Mouse (Mus musculus): Measurements from ENCODE around the gene Tbx6. TPM values are rescaled to one million over a fixed set of nuclear protein-coding genes. Genes with fewer than 3 reads are reported as not detected.
A peak's percentile ranks its signal among the peaks of the same experiment; 100 is the strongest.

Tbx6 gene
- total RNA-seq, 2 experiments from 2014 or later: 0.44 to 1.1 TPM

DNA sequence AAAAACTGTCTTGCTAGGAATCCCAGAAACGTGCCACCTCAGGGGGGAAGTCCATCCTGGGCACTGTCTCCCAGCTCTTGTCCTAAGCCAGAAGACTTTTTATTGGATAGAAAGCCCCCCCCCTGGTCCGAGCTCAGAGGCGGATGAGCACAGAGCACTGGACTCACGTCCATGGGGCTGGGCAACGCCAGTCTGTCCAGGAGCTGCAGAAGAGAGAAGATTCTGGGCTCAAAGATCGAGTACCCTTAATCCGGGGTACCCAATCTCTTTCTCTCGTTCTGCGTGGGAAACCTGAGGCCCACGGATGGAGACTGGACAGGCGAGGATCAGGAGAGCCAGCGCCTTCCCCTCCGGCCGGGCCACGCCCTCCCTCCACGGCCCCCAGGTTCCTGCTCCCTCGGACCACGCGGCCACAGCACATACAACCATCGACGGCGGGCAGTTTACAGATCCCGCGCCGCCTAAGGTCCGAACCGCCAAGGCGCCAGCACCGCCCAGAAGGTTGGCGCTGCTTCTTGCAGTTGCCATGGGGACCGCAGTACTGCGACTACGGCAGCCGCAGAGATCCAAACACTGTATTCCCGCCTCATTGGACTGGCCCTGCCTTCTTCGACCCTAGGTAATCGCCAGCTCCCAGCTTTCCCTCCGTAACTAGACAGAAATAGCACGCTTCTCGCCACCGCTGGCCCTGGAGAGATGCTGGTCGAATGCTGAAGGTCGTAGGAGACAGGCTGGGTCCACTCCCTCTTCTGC lies 27.6 kb downstream of the Tbx6 start:
- DNase-seq (ENCODE audit: low spot score in 2 of 2): peak; percentile 68 to 88

DNA sequence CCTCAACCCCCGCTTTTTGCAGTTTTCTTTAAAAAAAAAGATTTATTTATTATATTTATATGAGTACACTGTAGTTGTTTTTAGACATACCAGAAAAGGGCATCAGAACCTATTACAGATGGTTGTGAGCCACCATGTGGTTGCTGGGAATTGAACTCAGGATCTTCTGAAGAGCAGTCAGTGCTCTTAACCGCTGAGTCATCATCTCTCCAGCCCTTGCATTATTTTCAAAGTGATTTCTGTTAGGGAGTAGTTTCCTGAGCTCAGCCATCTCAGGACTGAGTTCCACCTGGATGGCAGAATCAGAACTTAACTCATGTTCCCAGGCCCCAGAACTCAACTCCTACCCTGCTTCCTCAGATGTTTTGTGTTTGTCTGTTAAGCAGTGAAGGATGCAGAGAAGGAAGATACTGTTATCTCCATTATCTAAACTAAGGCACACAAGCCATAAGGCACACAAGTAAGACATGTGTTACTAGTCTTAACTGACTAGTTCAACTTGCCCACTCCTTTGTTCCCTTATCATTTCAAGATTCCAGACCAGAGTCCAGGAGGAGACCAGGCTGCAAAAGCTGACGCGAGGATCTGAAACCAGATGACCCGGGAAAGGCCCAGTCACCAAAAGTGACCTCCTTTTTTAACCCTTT lies 28.6 kb downstream of the Tbx6 start:
- no peak for DNase-seq (ENCODE audit: low spot score in 2 of 2)

DNA sequence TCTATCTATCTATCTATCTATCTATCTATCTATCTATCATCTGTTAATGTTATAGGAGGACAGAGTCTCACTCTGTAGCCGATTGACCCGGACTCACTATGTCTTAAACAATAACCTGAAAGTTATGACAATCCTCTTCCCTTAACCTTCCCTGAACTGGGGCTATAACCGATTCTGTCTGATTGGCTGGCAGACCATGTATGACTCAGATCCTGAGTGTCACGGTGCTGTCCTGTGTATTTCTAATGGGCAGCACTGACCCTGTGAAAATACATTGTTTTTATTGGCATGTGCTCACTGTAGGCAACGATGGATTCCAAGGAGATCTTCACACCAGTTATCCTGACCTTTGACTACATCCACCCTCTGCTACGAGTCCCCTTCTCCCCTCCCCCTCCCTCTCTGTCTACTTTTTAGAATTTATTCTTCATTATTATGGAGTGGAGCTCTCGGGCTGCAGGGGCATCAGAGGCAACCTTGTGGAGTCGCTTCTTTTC lies 34.5 kb downstream of the Tbx6 start:
- DNase-seq (ENCODE audit: low spot score in 2 of 2): no peak

DNA sequence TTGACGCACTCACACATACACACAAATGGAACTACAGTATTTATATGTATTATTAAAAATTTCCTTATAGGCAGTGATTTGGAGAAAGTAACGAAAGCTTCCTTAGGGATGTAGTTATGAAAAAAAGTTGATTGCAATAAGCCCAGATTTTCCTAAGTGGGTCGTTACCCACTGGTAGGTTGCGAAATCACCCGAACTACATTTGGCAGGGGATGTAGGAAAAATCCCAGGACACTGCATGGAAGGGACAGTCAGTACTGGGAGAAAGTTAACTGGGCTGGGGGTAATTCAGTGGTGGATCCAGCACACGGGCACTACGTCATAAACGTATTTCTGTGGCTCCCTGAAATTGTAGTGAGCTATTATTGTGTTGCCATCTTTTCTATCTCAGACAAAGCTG lies 35.2 kb downstream of the Tbx6 start:
- DNase-seq (ENCODE audit: low spot score in 2 of 2): no peak

DNA sequence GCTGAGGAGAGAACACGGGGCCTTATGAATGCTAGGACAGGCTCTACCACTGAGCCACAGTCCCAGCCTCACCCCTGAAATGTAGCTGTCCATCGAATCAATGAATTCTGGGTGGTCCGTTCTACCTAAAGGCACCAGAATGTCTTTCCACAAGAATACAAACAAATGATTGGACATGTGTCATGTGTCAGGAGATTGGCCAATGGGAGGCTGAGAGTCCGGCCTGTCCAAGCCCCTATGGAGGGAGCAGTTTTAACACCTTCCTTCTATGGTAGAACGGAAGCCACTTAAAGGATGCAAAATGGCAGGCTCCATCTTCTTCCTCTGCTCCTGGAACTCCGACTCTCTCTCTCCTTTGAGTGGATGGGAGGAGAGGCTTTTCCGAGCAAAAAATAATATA lies 36.3 kb downstream of the Tbx6 start:
- no peak for DNase-seq (ENCODE audit: low spot score in 2 of 2)

DNA sequence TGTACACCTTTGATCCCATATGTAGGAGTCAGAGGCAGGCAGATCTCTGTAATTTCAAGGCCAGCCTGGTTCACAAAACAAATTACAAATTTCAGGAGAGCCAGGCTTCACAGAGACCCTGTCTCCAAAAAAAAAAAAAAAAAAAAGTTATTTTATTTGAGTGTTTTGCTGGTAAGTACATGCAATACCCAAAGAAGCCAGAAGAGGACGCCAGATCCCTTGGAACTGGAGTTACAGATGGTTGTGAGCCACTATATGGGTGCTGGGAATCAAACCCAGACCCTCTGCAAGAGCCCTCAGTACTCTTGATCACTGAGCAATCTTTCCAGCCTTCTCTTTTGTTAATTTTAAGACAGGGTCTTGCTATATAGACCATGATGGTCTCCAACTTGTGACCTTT lies 37.5 kb downstream of the Tbx6 start:
- no peak for DNase-seq (ENCODE audit: low spot score in 2 of 2)

DNA sequence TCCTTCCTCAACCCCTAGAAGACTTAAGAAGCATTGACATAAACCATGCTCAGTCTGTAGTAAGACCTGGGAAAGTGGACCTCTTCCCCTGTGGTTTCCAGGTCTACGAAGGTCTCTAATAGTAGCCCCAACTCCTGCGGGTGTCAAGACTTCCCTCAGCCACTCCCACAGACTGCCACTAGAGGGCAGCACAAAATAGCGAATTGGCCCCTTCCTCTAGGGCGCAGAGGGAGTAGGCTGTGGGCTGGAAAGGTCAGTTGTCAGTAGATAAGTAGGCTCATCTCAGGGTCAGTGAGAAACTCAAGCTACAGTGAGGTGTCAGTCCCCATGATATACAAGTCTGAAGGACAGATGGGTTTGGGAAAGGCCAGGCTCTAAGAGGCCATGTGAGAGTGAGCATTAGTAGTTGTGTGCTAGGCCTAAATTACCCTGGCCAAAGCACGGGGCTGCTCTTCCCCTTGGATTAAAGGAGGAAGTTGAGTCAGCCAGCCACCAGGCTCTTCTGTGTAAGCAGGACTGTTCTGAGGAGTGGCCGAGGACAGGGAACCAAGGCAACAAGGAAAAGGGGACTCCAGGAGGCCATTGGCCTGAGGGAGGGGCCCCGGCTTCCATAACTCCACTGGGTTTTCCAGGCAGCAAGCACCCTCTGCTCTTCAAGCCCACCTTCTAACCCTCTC lies 40.7 kb downstream of the Tbx6 start:
- peak; percentile 65 to 80 for DNase-seq (ENCODE audit: low spot score in 2 of 2)

DNA sequence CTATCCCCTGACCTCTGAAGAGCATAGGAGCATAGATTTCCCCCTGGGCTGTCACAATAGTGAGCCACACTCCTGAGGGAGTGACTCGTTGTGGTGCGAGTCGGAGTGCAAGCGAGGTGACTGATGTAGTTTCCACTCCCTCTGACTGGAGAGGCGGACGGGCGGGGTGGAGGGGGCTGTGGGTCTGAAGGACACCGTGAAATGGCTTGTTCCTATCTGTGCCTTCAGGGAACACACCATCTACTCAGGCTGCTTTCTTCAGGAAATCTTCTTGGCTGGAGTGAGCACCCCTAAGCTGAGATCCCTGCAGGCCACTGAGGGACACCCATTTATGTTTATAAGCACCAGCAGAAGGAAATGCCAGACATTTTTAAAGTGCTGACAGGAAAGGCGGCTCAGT lies 41.5 kb downstream of the Tbx6 start:
- no peak for DNase-seq (ENCODE audit: low spot score in 2 of 2)

DNA sequence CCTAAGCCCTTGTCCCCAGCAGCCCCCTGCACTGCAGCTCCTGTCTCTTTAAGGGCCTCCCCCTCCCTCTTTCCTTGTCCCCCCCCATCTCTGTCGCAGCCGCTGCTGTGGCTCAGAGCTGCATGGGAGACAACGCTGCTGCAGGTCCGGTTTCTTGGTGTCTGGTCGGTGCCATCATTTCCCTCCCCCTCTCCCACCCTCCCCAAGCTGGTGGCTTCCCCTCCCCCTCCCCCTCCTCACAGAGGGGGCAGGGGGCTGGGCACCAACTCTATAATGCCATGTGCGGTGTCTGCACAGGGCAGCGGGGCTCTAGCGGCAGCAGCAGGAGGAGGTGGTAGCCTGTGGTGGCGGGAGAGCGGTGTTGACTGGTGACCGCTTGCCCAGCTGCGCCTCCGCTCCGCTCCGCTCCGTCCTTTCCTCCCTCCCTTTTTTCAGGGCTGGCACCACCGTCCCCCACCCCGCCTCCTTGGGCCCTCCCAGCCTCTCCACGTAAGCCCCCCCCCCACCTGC lies 42.0 kb downstream of the Tbx6 start:
- no peak for DNase-seq (ENCODE audit: low spot score in 2 of 2)

DNA sequence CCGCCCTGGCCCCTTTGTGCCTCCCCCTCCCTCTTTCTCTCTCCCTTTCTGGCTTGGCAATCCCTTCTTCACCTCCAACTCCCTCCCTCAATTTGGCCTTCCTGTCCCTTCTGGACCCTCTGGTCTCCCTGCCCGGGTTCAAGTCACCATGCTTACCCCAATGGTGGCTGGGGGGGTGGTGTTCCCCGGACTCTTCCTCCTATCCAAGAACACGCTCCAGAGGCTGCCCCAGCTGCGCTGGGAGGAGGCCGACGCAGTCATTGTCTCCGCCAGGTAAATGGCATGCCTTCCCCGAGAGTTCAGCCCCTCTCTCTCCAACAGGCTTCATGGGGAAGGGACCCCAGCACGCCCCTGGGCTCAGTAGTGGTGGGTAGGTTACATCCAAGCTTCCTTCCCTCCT lies 42.7 kb downstream of the Tbx6 start:
- no peak for DNase-seq (ENCODE audit: low spot score in 2 of 2)

DNA sequence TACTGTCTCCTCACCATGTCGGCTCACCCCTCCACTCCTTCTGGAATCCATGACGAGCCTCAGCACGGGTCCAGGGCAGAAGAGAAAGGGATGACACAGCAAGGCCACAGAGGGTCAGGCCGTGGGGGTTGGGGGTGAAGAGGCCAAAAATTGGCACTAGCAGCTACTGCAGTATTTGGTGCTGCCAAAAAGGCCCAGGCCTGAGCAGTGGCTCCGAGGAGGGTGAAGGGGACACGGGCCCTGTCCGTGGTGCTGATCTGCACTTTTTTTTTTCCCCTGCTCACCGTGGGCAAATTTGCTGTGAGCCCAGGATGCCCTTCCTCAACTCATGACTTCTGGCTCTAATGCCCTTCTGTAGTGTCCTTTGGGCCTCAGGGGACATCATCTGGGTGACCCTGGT lies 44.1 kb downstream of the Tbx6 start:
- DNase-seq (ENCODE audit: low spot score in 2 of 2): no peak

DNA sequence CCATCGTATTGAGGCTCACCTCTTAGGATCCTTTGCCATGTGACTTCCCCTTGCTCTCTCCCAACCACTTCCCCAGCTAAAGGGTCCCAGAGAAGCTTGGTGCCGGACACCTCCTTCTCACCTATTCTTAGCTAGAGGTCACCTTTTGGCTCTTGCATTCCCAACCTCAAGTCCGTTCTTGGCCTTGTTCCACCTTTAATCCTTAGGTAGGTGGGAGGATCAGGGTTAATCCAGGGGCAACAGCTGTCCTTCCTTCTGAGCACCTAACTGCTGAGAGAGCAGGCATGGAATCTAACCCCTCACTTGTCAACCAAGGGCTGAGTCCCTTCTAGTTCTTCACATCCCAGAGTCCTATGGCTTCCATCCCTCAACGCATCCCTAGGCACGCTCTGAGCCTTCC lies 44.7 kb downstream of the Tbx6 start:
- DNase-seq (ENCODE audit: low spot score in 2 of 2): no peak

DNA sequence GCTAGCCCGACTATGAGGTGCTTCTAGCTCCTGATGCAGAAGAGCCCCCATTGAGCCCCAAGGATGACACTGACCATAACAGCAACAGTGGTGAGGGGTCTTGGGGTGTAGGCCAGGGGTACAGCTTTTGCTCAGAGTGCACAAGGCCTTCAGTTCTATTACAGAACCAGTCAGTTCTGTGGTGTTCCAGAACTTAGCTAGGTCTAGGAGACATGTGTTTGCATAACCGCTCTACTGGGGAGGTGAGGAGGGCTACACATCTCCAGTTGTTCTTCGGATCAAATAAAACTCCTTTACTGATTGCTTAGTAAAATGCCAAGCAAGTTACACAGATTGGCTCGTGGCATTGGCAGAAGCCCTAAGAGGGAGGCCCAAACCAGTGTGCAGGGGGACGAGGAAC lies 50.3 kb downstream of the Tbx6 start, which contains the start of gene 4930451I11Rik:
TSS of gene 4930451I11Rik (minus strand) at position 101 of the 400 bp plus-strand sequence.
- no peak for DNase-seq (ENCODE audit: low spot score in 2 of 2)

DNA sequence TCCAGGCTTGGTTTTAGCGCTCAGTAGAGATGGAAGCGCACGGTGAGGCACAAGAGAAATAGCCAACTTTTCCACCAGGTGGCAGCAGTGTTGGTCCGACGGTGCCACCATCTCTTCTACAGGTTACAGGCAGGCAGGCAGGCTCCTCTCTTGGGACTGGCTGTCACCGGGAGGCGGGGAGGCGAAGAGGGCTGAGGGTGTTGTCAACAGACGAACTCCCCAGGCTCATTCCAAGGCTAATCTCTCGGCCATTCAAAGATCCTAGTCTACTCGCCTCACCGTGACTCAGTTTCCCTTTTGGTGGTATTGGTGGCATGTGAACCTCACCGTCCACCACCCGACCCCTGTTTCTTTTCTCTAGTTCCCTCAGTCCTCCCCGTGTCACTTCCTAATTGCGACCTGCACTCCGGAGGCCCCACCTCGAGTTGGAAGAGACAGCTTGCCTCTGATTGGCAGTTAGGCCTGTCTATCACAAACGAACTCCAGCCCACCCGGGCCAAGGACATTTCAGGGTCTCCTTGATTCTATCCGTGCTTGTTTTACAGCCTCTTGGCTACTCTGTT lies 50.8 kb downstream of the Tbx6 start:
- peak in 1 of 2 experiments; percentile 64 for DNase-seq (ENCODE audit: low spot score in 2 of 2)

DNA sequence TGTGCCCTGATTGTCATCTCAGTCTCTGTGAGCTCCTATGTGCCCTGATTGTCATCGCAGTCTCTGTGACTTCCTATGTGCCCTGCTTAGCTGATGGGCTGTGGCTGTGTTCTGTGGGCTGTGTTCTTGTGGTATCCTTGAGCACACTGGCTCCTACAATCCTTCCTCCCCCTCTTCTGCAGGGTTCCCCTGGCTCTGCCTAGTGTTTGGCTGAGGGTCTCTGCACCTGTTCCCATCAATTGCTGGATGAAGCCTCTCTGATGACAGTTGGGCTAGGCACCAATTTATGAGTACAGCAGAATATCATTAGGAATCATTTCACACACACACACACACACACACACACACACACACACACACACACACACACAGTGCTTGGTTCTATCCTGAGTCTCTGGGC lies 52.0 kb downstream of the Tbx6 start:
- DNase-seq (ENCODE audit: low spot score in 2 of 2): no peak

Other genes starting within 250 kb of the Tbx6 start
- 100 to 1,000 TPM; 181 to 184 TPM for gene Eif3c, start 215.1 kb upstream of the Tbx6 start, total RNA-seq (2021)
- 1 to 10 TPM in 1 of 2 experiments, under 1 TPM in 1; 0.83 to 1.4 TPM for gene Apobr, start 196.5 kb upstream of the Tbx6 start, total RNA-seq (2021)
- 10 to 100 TPM; 11.8 to 14.1 TPM for gene Cln3, start 195.7 kb upstream of the Tbx6 start, total RNA-seq (2021)
- gene Il27, start 186.5 kb upstream of the Tbx6 start, total RNA-seq (2021): not detected
- 10 to 100 TPM; 18.2 to 21.6 TPM for gene Nupr1, start 150.6 kb upstream of the Tbx6 start, total RNA-seq (2021)
- gene Sgf29, start 132.2 kb upstream of the Tbx6 start, total RNA-seq (2021): 10 to 100 TPM; 27.7 to 31.8 TPM
- gene Sult1a1, start 105.1 kb upstream of the Tbx6 start, total RNA-seq (2021): 10 to 100 TPM; 13.1 to 14.2 TPM
- 10 to 100 TPM; 56.2 to 61.9 TPM for gene Bola2, start 86.1 kb upstream of the Tbx6 start, total RNA-seq (2021)
- 1 to 10 TPM; 7.0 to 7.4 TPM for gene Slx1b, start 85.7 kb upstream of the Tbx6 start, total RNA-seq (2021)
- 10 to 100 TPM; 11.8 to 14.5 TPM for gene Coro1a, start 73.7 kb upstream of the Tbx6 start, total RNA-seq (2021)
- 10 to 100 TPM; 65.0 to 66.7 TPM for gene Mapk3, start 21.9 kb upstream of the Tbx6 start, total RNA-seq (2021)
- 1 to 10 TPM; 4.8 to 5.1 TPM for gene Gdpd3, start 15.1 kb upstream of the Tbx6 start, total RNA-seq (2021)
- gene Ypel3, start 4.5 kb upstream of the Tbx6 start, total RNA-seq (2021): 10 to 100 TPM; 61.7 to 82.5 TPM
- gene Ppp4c, start 11.0 kb downstream of the Tbx6 start, total RNA-seq (2021): 10 to 100 TPM; 74.6 to 74.7 TPM
- gene Fam57b, start 16.2 kb downstream of the Tbx6 start, total RNA-seq (2021): 10 to 100 TPM in 1 of 2 experiments, 1 to 10 TPM in 1; 8.4 to 11.2 TPM
- gene 4930451I11Rik, start 50.2 kb downstream of the Tbx6 start, total RNA-seq (2021): not detected
- under 1 TPM; 0.26 to 0.32 TPM for gene Doc2a, start 65.9 kb downstream of the Tbx6 start, total RNA-seq (2021)
- 10 to 100 TPM; 22.2 to 29.4 TPM for gene Hirip3, start 80.5 kb downstream of the Tbx6 start, total RNA-seq (2021)
- 10 to 100 TPM; 35.9 to 38.7 TPM for gene Ino80e, start 80.9 kb downstream of the Tbx6 start, total RNA-seq (2021)
- 10 to 100 TPM; 61.2 to 67.0 TPM for gene Taok2, start 103.2 kb downstream of the Tbx6 start, total RNA-seq (2021)
- gene Tmem219, start 141.4 kb downstream of the Tbx6 start, total RNA-seq (2021): 10 to 100 TPM; 22.8 to 23.8 TPM
- gene Kctd13, start 147.4 kb downstream of the Tbx6 start, total RNA-seq (2021): 1 to 10 TPM; 6.0 to 7.0 TPM
- under 1 TPM in 1 of 2 experiments, not detected in 1; 0.26 TPM for gene Asphd1, start 168.1 kb downstream of the Tbx6 start, total RNA-seq (2021)
- 1 to 10 TPM; 6.5 to 6.9 TPM for gene Sez6l2, start 169.1 kb downstream of the Tbx6 start, total RNA-seq (2021)
- 10 to 100 TPM; 43.1 to 48.0 TPM for gene Cdipt, start 194.4 kb downstream of the Tbx6 start, total RNA-seq (2021)
- under 1 TPM; 0.49 to 0.76 TPM for gene Cdiptos, start 194.6 kb downstream of the Tbx6 start, total RNA-seq (2021)
- 10 to 100 TPM; 23.2 to 27.1 TPM for gene Mvp, start 233.1 kb downstream of the Tbx6 start, total RNA-seq (2021)
- 1 to 10 TPM; 1.8 to 2.5 TPM for gene Pagr1b, start 235.0 kb downstream of the Tbx6 start, total RNA-seq (2021)
- 10 to 100 TPM in 1 of 2 experiments, 1 to 10 TPM in 1; 9.1 to 14.7 TPM for gene Pagr1a, start 235.9 kb downstream of the Tbx6 start, total RNA-seq (2021)
- 10 to 100 TPM; 26.0 to 26.6 TPM for gene Gm42742, start 239.6 kb downstream of the Tbx6 start, total RNA-seq (2021)
- 1 to 10 TPM; 6.5 to 9.4 TPM for gene Prrt2, start 239.7 kb downstream of the Tbx6 start, total RNA-seq (2021)
- gene Maz, start 245.6 kb downstream of the Tbx6 start, total RNA-seq (2021): 100 to 1,000 TPM; 129 to 131 TPM